In the genomic region with DNA sequence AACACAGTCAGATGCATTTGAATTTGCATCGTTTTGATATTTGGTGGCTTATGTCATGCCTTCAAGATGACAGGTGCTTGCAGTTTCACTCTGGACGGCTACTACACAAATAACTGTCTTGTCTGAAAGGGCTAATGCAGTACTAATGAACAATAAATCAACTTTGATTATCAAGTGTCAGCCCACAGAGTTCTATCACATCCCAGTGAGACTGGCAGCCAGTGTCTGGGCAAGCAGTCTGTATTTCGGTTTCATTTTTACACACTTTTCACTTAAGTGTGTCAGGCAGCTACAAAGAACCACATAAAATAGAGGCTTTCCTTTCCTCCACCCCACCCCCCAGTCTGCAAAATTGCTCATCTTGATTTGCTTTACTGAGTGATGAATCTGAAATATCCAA, we compare ENCODE assay signal across 9 mouse cellular contexts.
DNase-seq lines count a peak whose midpoint lies in the region; ATAC-seq and TF ChIP-seq lines count a peak whose summit lies in the region.
"Had no signal": no experiment of that assay in that cellular context is flagged by ENCODE, and none has a peak within 500 bp of the region (broad histone marks: within the 10 kb centered on the region; RNA-seq: fewer than 3 reads in every experiment).

No protein-coding gene starts in this region.

- no peak for DNase-seq in lung, adult 2 months
- DNase-seq in lung, adult 18-20 months: no peak
- no peak for DNase-seq in limb, embryonic 14.5 days (ENCODE audit: low spot score)
- no peak for DNase-seq in right cerebral cortex, postnatal 10 days (ENCODE audit: low spot score in 2 of 2)
- DNase-seq in embryo, embryonic 10 days (ENCODE audit: low spot score): no peak
- no peak for DNase-seq in urinary bladder, postnatal 25 days (ENCODE audit: low spot score)
- DNase-seq: kidney, postnatal 25 days had no signal

- TF ChIP-seq POLR2A in lung, adult 2 months (IDR thresholded peaks at IDR 0.05; ENCODE audit: borderline replicate concordance, extremely low read depth, low read depth, low read length): no peak
- TF ChIP-seq POLR2A in limb, embryonic 14.5 days (IDR thresholded peaks at IDR 0.05; ENCODE audit: borderline replicate concordance, extremely low read depth, insufficient read depth, insufficient read length): no peak

- H3K27me3 ChIP-seq in embryonic facial prominence, embryonic 13.5 days: peaks cover 38% of the 10 kb centered on the region
- no peaks in the 10 kb centered on the region; the same call in 1 of the 2 replicates for H3K27me3 ChIP-seq in limb, embryonic 14.5 days (ENCODE audit: control insufficient read depth, insufficient read depth, low read length)
- no peaks in the 10 kb centered on the region for H3K27me3 ChIP-seq in stomach, embryonic 15.5 days (replicated peaks)

- H3K36me3 ChIP-seq in embryonic facial prominence, embryonic 13.5 days: no peaks in the 10 kb centered on the region
- H3K36me3 ChIP-seq in limb, embryonic 14.5 days (ENCODE audit: control insufficient read depth, insufficient read depth, low read length): no peaks in the 10 kb centered on the region
- H3K36me3 ChIP-seq in stomach, embryonic 15.5 days: no peaks in the 10 kb centered on the region

- no peaks in the 10 kb centered on the region for H3K9me3 ChIP-seq in embryonic facial prominence, embryonic 13.5 days
- no peaks in the 10 kb centered on the region for H3K9me3 ChIP-seq in limb, embryonic 14.5 days (ENCODE audit: control insufficient read depth, low read length)
- no peaks in the 10 kb centered on the region for H3K9me3 ChIP-seq in stomach, embryonic 15.5 days

- peak overlapping the region; percentile 45 for H3K4me2 ChIP-seq in embryonic facial prominence, embryonic 13.5 days
- peak overlapping the region; percentile 52 for H3K4me2 ChIP-seq in limb, embryonic 14.5 days (replicated peaks; ENCODE audit: low read depth, low read length, severe bottlenecking)
- H3K4me2 ChIP-seq in stomach, embryonic 15.5 days: peak overlapping the region; percentile 45

- no peak overlapping the region for H3K27ac ChIP-seq in embryonic facial prominence, embryonic 13.5 days
- no peak overlapping the region for H3K27ac ChIP-seq in limb, embryonic 14.5 days (replicated peaks; ENCODE audit: low read depth, low read length)
- H3K27ac ChIP-seq in stomach, embryonic 15.5 days: no peak overlapping the region

- H3K9ac ChIP-seq in embryonic facial prominence, embryonic 13.5 days: no peak overlapping the region
- peak overlapping the region; percentile 45 for H3K9ac ChIP-seq in limb, embryonic 14.5 days (ENCODE audit: low read depth, low read length, severe bottlenecking)
- H3K9ac ChIP-seq in stomach, embryonic 15.5 days: no peak overlapping the region

- no peak for TF ChIP-seq CTCF in lung, adult 2 months (IDR thresholded peaks at IDR 0.05; ENCODE audit: insufficient read depth, low read length)

- 21% methylated on average over 3 of the region's 3 CpGs for WGBS in lung, adult 2 months
- 49% methylated on average over 3 of the region's 3 CpGs for WGBS in embryonic facial prominence, embryonic 13.5 days
- 40% methylated on average over 3 of the region's 3 CpGs for WGBS in limb, embryonic 14.5 days
- WGBS in stomach, embryonic 15.5 days: 16% methylated on average over 3 of the region's 3 CpGs

- H3K4me1 ChIP-seq in lung, adult 2 months (ENCODE audit: control insufficient read depth, insufficient read depth, low read length): peaks cover 16% of the 10 kb centered on the region
- H3K4me1 ChIP-seq in embryonic facial prominence, embryonic 13.5 days: peaks cover 43% of the 10 kb centered on the region
- peaks cover 27% of the 10 kb centered on the region for H3K4me1 ChIP-seq in limb, embryonic 14.5 days (ENCODE audit: control insufficient read depth, insufficient read depth, low read length)
- peaks cover 25% of the 10 kb centered on the region for H3K4me1 ChIP-seq in stomach, embryonic 15.5 days

- H3K4me3 ChIP-seq in lung, adult 2 months (replicated peaks; ENCODE audit: extremely low read depth, low read depth, low read length): peak overlapping the region; percentile 74
- H3K4me3 ChIP-seq in embryonic facial prominence, embryonic 13.5 days: peak overlapping the region; percentile 17
- peak overlapping the region; percentile 31 for H3K4me3 ChIP-seq in limb, embryonic 14.5 days (replicated peaks; ENCODE audit: low read length)
- H3K4me3 ChIP-seq in stomach, embryonic 15.5 days (replicated peaks): peak overlapping the region; percentile 24

- ATAC-seq in embryonic facial prominence, embryonic 13.5 days (ENCODE audit: insufficient number of reproducible peaks, insufficient read depth, low FRiP score, low TSS enrichment, low read depth): no peak
- no peak for ATAC-seq in limb, embryonic 14.5 days (ENCODE audit: low FRiP score, low read depth)
- ATAC-seq in stomach, embryonic 15.5 days (ENCODE audit: insufficient read depth, low FRiP score, low read depth): no peak

Comparison
In these comparisons a context has a peak if more than half of its experiments do, and no peak if none do; other contexts are left out.
1. H3K4me3 ChIP-seq: peak in every context shown above with its lines; median percentile 74 in lung, adult 2 months; 31 in limb, embryonic 14.5 days; 24 in stomach, embryonic 15.5 days; 17 in embryonic facial prominence, embryonic 13.5 days.